Mouse (Mus musculus) right cerebral cortex, postnatal 25 days (tissue): ENCODE data around the gene Ctr9.
A peak's percentile ranks its signal among the peaks of the same experiment; 100 is the strongest.

Experiments
- DNase-seq: peaks from one replicate; pipeline ENCODE4 v3.0.0; 2022

Ctr9 gene

DNA sequence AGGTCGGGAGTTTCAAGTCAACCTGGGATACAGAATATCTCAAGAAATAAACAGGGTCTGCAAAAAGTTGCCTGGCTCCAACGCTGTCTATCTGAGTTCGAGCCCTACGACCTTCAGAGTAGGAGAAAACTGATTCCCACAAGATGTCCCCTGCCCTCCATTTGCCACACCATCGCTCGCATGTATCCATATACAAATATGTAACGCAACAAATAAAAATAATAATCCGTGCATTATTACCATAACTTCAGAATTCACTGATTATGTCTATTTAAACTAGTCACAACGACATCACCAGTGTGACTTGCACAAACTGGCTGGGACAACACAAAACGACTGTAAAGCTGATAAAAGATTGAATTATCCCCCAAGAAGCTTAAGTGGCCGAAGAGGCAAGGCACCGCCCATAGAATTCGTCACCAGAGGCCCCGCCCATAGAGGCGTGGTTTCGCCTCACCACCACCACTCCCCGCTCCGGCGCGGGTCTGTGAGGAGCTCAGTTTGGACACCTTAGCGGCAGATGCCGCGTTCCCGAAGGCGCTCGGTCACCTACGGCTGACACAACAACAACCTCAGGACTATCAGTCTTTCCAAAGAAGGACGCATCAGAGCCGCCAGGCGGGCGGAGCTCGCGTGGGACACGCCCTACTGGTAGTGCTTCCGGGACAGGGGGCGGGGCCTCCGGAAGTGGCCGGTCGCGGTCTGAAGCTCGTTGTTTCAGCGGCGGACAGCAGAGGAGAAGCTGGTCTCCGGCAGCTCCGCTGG, at the start of gene Ctr9:
Gene Ctr9 (plus strand): TSS at position 671 of the 765 bp plus-strand sequence.
- peak; percentile 95 for DNase-seq

DNA sequence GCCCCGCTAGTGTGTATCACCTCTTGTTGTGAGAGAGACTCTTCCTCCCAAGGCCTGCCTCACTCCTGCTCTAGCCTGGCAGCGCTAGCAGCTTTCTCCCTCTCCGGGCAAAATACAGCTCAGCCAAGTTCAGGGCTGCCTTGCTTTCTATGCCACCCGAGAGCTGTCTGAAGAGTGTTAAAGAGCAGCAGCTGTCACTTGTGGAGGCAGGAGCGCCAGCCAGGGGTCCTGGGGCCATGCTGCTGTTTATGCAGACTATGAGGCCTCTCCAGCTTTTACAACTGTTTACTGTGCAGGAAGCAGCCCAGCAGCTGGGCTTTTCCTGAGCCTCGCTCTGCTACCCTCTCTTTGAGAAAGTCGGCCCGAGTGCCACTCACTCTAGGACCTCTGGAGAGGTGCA, 47.7 kb upstream of the Ctr9 start:
- DNase-seq: no peak

DNA sequence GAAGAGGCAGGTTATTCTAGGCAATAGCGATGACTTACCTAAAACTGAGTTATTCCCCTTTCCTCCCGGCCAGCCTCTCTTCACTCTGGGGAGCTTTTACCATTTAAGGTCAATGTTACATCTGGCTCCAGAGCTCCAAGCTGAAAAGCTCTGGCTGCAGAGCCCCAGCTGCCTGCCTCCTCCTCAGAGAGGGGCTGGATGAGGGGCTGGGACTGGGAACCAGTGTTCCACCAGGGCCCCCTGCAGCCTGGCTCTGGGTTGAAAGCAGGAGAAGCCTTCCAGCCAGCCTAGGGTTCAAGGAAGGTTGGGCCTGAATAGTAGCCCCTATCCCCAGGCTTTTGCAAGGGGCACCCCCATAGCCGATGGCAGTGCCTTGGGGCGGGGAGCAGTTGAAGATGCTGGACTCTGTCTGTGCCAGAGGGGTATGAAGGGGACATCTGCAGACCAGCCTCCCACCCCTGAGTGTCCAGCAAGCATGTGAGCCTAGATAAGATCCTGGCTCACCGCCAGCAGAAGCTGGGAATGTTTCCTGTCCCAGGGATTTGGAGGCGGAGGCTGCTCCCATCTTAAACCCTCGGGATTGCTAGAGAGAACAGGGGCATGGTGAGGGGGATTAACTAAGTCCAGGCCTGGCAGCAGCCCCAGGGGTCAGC, 46.6 kb upstream of the Ctr9 start, which contains the start of gene Mrvi1:
Gene Mrvi1 (minus strand): TSS at position 409 of the 653 bp plus-strand sequence.
- no peak for DNase-seq

DNA sequence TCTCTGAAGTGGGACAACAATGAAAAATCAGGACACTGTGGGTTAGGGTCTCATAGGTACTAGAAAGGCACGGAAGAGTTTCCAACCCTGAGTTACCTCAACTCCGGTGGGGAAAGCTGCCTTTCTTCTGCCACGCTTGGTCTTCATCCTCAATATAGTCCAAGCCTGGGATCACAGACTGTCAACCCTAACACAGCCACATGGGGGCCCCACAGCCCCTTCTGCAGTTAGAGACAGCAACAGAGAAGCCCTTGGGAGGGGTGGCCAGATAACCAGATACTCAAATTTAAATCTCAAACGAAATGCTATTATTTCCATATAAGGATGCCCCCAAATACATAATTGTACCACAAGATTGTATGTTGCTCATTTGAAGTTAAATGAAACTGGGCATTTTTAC, 46.0 kb upstream of the Ctr9 start:
- DNase-seq: no peak

DNA sequence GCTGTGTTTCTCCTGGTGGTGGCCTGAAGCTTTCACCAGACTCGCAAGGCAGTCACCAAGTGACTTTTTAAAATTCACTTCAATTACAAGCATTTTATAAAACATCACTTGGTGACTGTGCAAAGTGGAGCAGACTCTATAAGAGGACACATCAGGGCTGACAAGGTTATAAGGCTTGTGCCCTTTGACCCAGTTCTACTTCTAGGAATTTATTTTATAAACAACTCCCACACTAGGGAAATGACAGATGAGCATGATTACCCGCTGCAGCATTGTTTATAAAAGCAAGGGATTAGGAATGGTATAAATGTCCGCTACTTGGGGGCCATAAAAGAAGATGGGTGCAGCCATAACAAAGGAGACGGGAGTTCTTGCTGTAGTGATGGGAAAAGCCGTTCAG, 45.1 kb upstream of the Ctr9 start:
- no peak for DNase-seq

DNA sequence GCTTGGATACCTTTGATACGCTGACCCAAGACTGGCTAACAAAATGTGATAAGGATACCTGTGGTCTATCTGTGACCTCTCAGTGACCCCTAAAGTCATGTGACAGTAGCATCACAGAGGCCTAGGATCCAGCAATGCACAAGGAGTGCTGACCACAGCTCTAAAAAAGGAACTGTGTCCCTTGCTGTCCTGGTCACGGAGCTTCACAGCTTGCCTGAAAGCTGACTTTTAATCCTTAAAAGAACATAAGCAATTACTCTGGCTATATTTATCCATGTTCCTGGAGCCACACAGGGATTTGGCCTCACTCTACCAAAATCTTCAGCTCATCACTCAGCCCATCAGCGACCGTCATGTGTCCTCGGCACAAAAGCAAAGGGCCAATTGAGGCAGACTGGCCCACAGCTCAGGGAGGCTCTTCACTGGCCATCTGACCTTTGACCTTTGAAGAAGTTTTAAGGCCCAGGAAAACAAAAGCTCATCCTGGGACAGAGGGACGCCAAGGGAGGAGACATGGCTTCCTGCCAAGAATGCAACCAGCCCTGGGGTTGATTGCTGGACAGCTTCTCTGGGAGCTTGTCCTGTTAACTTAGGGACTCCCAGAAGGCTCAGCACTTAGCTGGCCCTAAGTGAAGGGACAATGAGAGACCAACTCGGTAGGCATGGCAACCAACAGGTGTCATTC, 43.0 kb upstream of the Ctr9 start:
- DNase-seq: no peak

DNA sequence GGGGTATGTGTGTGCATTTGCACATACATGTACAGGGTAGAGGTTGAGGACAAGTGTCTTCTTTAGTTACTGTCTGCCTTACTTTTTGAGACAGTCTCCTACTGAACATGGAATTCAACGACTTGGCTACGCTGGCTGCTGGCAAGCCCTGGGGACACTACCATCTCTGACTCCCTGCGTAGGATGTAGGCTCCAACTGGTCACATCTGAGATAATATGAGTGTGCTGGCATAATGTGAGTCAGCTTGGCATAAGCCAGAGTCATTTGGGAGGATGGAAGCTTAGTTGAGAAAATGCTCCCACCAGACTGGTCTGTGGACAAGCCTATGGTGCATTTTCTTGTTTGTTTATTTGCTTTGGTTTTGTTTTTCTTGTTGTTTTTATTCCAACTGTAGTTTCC, 40.7 kb upstream of the Ctr9 start:
- peak; percentile 39 for DNase-seq

DNA sequence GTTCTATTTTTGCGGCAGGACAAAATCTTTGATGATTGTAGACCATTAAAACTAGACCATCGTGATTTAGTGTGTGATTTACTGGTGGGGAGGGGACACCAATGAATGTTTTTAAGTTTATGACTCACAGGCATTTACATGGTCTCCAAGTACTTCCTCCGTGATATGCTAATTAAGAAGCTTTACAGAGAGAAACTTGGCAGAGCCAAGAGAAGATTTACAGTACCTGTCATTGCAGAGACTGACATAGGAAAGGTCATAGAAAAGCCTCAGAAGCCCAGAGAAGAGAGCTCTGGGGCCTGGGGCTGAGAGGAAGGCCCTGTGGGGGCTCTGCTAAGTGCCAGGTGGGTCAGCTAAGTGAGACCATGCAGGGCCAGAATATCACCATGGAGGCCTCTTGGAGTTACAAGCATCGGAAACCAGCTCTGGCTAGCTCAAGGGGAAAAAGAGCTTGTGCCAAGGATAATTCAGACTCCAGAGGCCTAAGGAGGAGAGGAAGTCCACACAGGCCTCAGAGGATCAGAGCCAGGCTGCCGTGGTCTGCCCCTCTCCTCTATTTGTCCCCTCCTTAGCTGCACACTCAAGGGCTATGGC, 39.4 kb upstream of the Ctr9 start:
- DNase-seq: no peak

DNA sequence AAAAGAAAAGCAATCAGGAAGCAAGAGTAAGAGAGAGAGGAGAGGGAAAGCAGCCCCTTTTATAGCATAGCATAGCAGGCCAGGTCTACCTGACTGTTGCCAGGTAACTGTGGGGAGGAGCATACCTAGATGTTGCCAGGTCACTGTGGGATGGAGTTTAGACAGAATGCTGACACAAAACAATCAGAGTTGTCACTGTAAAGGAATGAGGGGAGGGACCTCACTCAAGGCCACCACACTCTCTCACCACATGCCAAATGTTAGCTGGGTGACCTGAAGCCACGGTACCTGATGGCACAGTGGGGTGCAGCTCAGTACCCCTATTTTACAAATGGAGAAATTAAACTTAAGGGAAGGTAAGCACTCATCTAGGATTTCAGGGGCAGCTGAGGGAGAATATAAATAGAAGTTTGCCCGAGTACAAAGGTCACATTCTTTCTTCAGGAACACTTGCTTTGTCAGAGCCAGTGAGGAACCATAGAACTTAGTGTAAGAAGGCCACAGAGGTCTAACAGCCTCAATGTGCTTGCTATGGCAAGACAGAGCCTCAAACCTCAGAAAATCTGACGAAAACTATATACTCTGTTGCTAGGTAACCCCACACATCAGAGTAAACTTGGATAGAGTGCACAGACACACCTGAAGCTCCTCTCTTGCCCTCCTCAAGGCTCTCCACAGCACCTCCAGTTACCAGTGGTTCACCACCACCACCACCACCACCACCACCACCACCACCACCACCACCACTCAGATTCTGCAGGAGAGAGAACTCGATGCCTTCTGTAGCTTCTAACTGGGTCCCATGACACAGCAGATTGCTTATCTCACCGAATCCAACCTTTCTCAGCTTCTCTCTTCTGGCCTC, 38.2 kb upstream of the Ctr9 start:
- no peak for DNase-seq

DNA sequence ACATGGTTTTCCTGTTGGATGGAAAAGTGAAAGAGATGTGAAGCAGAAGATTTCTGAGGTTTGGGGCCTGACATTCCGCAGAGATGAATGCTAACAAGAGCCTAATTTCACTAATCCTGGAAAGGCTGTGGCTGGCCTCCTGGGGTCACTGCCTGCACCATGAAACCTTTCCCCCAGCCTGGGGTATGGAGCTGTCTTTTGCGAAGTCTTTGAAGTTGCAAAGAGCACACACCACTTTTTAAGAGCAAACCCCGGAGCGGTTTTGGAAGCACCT, 37.6 kb upstream of the Ctr9 start:
- no peak for DNase-seq

DNA sequence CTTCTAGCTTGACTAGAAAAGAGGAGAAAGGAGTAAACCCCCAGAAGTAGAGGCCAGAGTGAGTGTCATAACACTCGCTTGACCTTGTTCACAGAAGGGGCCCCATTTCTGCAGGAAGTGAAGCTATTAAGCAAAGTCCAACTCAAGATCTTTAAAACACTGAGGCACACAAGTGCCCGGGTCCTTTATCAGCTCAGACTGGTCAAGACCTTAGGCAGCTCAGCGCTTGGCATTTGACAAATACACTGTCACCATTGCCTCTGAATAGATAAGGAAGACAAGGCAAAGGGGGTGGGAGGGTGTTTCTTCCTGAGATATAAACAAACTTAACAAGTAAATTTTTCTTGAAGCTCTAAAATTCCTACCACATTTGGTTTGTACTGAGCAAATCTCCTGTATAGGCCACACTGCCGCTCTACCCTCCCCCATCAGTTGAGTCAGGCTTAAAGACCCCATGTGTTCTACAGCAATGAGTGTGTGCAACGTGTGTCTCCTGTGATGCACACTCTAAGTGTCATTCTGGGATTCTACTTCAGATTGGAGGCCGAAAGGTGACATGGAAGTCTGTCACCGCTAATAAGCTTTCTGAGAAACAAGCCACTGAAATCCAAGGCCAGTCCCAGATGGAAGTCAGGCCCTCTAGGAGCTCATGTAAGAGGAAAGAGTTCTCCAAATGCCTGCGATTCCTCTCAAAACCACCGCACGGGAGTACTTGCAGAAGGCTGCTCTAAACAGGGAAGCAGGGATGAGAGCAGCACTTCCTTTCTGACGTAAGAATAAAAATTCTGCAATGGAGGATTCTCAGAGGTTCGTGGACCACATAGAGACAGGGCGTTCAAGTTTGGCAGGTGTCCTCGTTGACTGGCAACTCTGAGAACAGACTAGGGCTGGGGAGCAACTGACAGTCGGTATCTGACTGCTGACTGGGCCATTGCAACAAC, 29.6 kb upstream of the Ctr9 start:
- no peak for DNase-seq

DNA sequence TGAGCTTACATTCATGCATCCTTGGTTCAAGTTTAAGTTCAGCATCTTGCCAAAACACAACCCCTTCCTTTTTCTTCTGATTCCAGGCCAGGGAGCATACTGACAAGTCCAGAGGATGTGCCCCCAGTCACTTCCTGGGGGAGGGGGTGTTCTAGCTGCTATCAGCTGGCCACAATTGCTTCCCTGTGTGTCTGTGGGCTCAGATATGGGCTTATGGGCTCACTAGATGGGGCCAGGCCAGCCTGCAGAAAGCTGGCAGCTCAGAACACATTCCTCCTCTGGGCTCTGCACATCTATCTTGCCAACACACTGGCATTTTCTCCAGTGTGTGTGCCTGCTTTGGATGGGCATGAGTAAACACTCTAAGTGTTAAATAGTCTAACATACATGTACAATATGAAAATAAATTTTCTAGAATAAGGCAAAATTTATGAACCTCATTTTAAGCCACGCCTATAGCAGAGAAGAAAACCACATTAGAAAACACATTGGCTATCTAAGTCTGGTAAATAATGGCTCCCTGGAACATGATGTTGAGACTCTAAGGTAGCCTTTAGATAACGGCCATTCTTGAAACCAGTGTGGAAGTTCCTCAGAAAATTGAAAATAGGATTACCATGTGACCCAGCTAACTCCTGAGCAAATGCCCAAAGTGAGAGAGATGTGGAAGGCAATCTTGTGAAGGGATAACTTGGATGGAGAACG, 24.5 kb upstream of the Ctr9 start:
- no peak for DNase-seq

DNA sequence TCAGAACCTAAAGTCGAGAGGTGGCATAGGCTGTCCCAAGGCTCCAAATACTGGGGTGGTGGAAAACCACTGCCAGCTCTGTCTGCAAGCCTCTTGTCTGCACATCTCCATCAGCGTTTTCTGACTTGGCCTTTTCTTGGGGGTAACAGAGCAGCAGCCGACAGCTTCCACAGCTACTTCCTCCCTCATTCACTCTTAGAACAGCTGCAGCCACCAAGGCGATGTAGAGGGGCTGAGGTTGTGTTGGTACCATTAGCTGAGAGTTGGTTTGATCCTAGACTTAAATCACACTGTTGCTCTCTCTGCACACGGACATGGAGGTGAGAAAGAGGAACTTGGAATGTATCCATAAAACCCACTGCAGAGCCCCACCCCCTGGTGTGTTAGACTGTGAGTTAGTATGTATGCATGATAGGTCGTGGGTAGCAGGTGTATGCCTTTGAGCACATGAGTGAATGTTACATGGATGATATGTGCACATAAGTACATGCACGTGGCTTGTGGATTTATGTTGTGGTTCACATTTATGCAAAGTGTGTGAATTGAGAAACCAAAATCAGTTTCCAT, 14.6 kb upstream of the Ctr9 start:
- no peak for DNase-seq

DNA sequence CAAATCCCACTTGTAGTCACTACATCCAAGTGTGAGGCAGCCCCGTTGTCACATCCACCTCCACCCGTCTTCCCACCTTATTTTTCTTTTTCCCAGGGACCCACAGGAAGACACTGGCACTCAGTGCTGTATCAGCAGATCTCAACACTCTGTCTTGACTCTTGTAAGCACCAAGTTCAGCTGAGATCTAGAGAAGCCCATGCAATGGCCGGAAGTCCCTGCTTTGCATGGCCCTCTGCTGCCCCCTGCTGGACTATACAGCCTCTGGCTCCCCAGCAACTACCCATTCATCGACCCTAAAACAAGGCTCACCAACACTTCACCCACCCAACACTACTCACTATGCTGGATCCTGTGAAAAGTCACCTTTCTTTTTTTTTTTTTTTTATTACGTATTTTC, 13.9 kb upstream of the Ctr9 start:
- DNase-seq: peak; percentile 75

DNA sequence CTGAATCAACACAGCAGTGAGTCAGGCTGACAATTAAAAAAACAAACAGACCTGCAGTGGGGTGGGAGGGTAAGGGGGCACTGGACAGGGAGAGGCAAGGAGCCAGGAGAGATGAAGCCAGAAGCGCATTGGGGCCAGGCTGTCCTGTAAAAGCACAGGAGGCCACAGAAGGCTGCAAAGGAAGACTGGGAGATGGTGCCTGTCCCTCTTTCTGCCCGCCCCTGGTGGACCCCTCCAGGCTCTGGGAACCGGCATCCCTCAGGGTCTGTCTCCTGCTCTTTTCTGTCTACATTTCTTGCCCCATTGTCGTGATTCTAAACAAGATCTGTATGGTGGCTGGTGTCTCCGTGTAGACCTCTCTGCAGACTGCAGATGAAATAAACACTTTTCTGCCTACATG, 13.0 kb upstream of the Ctr9 start:
- DNase-seq: no peak

DNA sequence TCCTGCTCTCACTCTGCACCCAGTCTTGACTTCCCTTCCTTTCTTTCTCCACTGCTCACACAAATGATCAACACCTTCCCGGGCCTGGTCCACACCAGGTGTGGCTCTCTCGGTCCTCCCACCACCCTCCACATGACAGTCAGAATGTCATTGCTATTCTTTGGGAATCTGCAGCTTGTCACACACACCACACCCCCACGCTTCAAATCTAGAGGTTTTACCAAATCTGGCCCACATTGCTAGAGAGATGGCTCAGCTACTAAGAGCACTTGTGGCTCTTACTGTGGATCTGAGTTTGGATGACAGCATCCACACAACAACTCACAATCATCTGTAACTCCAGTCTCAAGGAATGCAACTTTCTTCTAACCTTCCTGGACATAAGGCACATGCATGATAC, 11.8 kb upstream of the Ctr9 start:
- DNase-seq: no peak

DNA sequence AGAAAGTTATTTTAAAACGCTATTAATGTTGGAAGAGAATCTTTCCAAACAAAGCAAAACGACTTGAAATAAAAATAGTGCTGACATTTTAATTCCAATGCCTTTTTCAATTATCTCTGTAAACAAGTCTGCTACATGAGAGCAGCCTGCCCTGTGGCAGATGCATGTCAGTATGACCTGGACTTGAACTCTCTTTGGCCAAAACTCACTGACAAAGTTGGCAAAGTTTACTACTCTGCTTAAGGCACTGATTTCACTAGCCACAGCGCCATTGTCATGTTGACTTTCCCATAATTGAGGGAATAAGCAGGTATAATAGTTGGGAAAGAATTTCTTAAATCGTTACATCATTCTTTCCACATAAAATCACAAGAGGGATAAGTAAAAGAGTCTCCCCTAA, 7.9 kb upstream of the Ctr9 start:
- DNase-seq: no peak

DNA sequence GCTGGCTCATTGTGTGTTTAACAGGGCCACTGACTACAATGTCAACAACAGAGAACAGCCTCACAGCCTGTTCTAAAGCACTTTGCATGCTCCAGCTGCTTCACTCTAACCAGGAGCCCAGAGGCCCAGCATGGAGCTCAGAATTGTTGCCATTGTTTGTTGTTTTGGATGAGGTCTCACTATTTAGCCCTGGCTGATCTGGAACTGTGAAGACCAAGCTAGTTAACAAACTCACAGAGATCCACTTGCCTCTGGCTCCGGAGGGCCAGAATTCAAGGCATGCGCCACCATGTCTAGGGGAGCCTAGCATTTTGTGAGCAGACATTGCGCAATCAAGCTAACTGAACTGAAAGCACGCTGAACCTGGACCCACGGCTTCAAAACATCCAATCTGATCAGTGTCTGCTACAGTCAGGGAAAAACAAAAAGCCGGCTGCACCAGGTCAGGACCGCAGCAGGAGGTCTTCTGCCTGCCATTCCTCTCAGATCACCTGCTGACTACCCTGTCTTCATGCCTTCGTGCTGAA, 4.6 kb upstream of the Ctr9 start:
- no peak for DNase-seq

DNA sequence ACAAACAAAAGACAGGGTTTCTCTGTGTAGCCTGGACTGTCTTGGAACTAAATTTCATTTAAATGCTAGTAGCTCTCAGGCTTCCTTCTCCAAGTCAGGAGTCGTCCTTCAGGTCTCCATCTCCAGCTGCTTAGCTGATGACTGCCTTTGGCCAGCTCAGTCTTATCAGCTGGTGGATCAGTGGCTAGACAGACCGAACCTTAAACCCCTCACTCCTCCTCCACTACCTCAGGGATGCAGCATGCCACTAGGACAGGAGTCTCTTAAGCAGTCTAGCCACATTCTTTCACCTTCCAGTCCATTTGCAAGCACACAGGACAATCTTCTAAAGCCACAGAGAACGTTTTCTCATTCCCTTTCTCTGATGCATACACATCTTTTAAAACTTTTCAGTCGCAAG, 3.8 kb upstream of the Ctr9 start:
- no peak for DNase-seq

DNA sequence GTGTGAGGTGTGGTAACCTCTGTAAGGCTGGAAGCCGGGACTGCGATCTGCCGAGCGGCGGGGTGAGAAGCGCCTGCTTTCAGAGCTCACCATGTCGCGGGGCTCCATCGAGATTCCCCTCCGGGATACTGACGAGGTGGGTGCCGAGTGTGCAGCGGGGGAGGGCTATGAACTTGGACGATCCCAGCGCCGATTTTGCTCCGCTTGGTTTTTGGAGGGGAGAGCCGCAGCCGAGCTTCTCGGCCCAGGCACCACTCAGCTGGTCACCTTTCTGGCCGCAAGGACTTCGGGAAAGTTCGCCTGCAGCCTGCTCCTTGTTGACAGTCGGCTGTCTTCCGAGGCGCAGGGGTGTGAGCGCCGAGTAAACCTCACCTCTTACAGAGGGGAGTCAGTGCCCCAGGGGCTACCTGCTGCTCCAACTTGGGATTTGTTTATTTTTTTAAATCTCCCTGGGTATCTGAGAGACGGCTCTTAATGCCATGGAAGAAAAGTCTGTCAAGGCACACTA, 349 bp downstream of the Ctr9 start:
- no peak for DNase-seq
